Mouse (Mus musculus): ENCODE data around the gene Osbpl5. TPM values are rescaled to one million over a fixed set of nuclear protein-coding genes. Genes with fewer than 3 reads are reported as not detected.

Gene Osbpl5
- polyA plus RNA-seq, 1 experiment from 2014 or later, result 11.9 TPM

GRCm38 (mm10) chr7:143764876-143765530 is 8.2 kb upstream of the Osbpl5 start:
- 79% methylated on average over 19 of the region's 19 CpGs for WGBS

GRCm38 (mm10) chr7:143763794-143764193 is 7.0 kb upstream of the Osbpl5 start:
- no peaks in the 10 kb centered on the region for H3K36me3 ChIP-seq (replicated peaks; ENCODE audit: control insufficient read depth, insufficient read depth, low read depth, low read length)
- no peaks in the 10 kb centered on the region for H3K9me3 ChIP-seq (replicated peaks; ENCODE audit: control insufficient read depth, low read length)
- no peak overlapping the region for H3K27ac ChIP-seq (replicated peaks; ENCODE audit: low read depth, low read length)
- no peak overlapping the region for H3K4me2 ChIP-seq (ENCODE audit: low read depth, low read length)
- no peaks in the 10 kb centered on the region; the same call in 1 of the 2 replicates for H3K27me3 ChIP-seq (ENCODE audit: control insufficient read depth, insufficient read depth, low read length)
- WGBS, result 15% methylated on average over 3 of the region's 3 CpGs
- H3K4me1 ChIP-seq (ENCODE audit: control insufficient read depth, insufficient read depth, low read length), result no peaks in the 10 kb centered on the region
- no peak overlapping the region for H3K4me3 ChIP-seq (ENCODE audit: low read depth, low read length)
- DNase-seq (ENCODE audit: low spot score), result peak; percentile 60
- ATAC-seq (replicated peaks; ENCODE audit: insufficient number of reproducible peaks, low FRiP score, low TSS enrichment, low read depth), result peak; percentile 70; the same call in 1 of the 2 replicates
- H3K9ac ChIP-seq (replicated peaks; ENCODE audit: low read length), result no peak overlapping the region

More at GRCm38 (mm10) chr7:143764876-143765530, 8.2 kb upstream of the Osbpl5 start:
- Histone ChIP-seq H3K4me2 (ENCODE audit: low read depth, low read length) (no peak overlapping the region), H3K27ac (replicated peaks; ENCODE audit: low read depth, low read length) (no peak overlapping the region), H3K9me3 (replicated peaks; ENCODE audit: control insufficient read depth, low read length) (no peaks in the 10 kb centered on the region), H3K27me3 (ENCODE audit: control insufficient read depth, insufficient read depth, low read length) (no peaks in the 10 kb centered on the region; the same call in 1 of the 2 replicates), H3K9ac (replicated peaks; ENCODE audit: low read length) (no peak overlapping the region), H3K4me3 (ENCODE audit: low read depth, low read length) (no peak overlapping the region), H3K4me1 (ENCODE audit: control insufficient read depth, insufficient read depth, low read length) (no peaks in the 10 kb centered on the region), H3K36me3 (replicated peaks; ENCODE audit: control insufficient read depth, insufficient read depth, low read depth, low read length) (no peaks in the 10 kb centered on the region)
- no peak for ATAC-seq (replicated peaks; ENCODE audit: insufficient number of reproducible peaks, low FRiP score, low TSS enrichment, low read depth)
- DNase-seq (ENCODE audit: low spot score), result no peak

- 64% methylated on average over 3 of the region's 3 CpGs for WGBS
- Histone ChIP-seq H3K9ac (replicated peaks; ENCODE audit: low read length) (no peak overlapping the region), H3K27me3 (ENCODE audit: control insufficient read depth, insufficient read depth, low read length) (peaks cover 5% of the 10 kb centered on the region; the same call in 1 of the 2 replicates), H3K4me3 (ENCODE audit: low read depth, low read length) (no peak overlapping the region), H3K9me3 (replicated peaks; ENCODE audit: control insufficient read depth, low read length) (no peaks in the 10 kb centered on the region), H3K4me2 (ENCODE audit: low read depth, low read length) (no peak overlapping the region), H3K27ac (replicated peaks; ENCODE audit: low read depth, low read length) (no peak overlapping the region), H3K4me1 (ENCODE audit: control insufficient read depth, insufficient read depth, low read length) (no peaks in the 10 kb centered on the region; the same call in 1 of the 2 replicates), H3K36me3 (replicated peaks; ENCODE audit: control insufficient read depth, insufficient read depth, low read depth, low read length) (no peaks in the 10 kb centered on the region)
- no peak for ATAC-seq (replicated peaks; ENCODE audit: insufficient number of reproducible peaks, low FRiP score, low TSS enrichment, low read depth)
- DNase-seq (ENCODE audit: low spot score), result no peak
These were observed 2.2 kb upstream of the Osbpl5 start for GRCm38 (mm10) chr7:143758956-143759355.

GRCm38 (mm10) chr7:143757696-143758095 is 911 bp upstream of the Osbpl5 start:
- no peaks in the 10 kb centered on the region for H3K9me3 ChIP-seq (replicated peaks; ENCODE audit: control insufficient read depth, low read length)
- H3K9ac ChIP-seq (replicated peaks; ENCODE audit: low read length), result no peak overlapping the region
- no peaks in the 10 kb centered on the region for H3K36me3 ChIP-seq (replicated peaks; ENCODE audit: control insufficient read depth, insufficient read depth, low read depth, low read length)
- no peak overlapping the region for H3K4me3 ChIP-seq (ENCODE audit: low read depth, low read length)
- no peak for DNase-seq (ENCODE audit: low spot score)
- no peaks in the 10 kb centered on the region; the same call in 1 of the 2 replicates for H3K4me1 ChIP-seq (ENCODE audit: control insufficient read depth, insufficient read depth, low read length)
- peaks cover 5% of the 10 kb centered on the region; the same call in 1 of the 2 replicates for H3K27me3 ChIP-seq (ENCODE audit: control insufficient read depth, insufficient read depth, low read length)
- no peak overlapping the region for H3K4me2 ChIP-seq (ENCODE audit: low read depth, low read length)
- 69% methylated on average over 3 of the region's 3 CpGs for WGBS
- no peak overlapping the region for H3K27ac ChIP-seq (replicated peaks; ENCODE audit: low read depth, low read length)
- no peak for ATAC-seq (replicated peaks; ENCODE audit: insufficient number of reproducible peaks, low FRiP score, low TSS enrichment, low read depth)

GRCm38 (mm10) chr7:143757027-143757390 is 224 bp upstream of the Osbpl5 start:
- H3K27ac ChIP-seq (replicated peaks; ENCODE audit: low read depth, low read length), result no peak overlapping the region
- peak; percentile 84 for ATAC-seq (replicated peaks; ENCODE audit: insufficient number of reproducible peaks, low FRiP score, low TSS enrichment, low read depth)

GRCm38 (mm10) chr7:143755357-143756124 is 1.2 kb downstream of the Osbpl5 start:
- ATAC-seq (replicated peaks; ENCODE audit: insufficient number of reproducible peaks, low FRiP score, low TSS enrichment, low read depth) (no peak), DNase-seq (ENCODE audit: low spot score) (no peak)
- Histone ChIP-seq H3K4me1 (ENCODE audit: control insufficient read depth, insufficient read depth, low read length) (no peaks in the 10 kb centered on the region; the same call in 1 of the 2 replicates), H3K4me2 (ENCODE audit: low read depth, low read length) (no peak overlapping the region), H3K4me3 (ENCODE audit: low read depth, low read length) (no peak overlapping the region), H3K27ac (replicated peaks; ENCODE audit: low read depth, low read length) (no peak overlapping the region), H3K27me3 (ENCODE audit: control insufficient read depth, insufficient read depth, low read length) (peaks cover 5% of the 10 kb centered on the region; the same call in 1 of the 2 replicates), H3K9ac (replicated peaks; ENCODE audit: low read length) (no peak overlapping the region), H3K9me3 (replicated peaks; ENCODE audit: control insufficient read depth, low read length) (no peaks in the 10 kb centered on the region), H3K36me3 (replicated peaks; ENCODE audit: control insufficient read depth, insufficient read depth, low read depth, low read length) (no peaks in the 10 kb centered on the region)
- WGBS, result 74% methylated on average over 9 of the region's 9 CpGs

More at GRCm38 (mm10) chr7:143757027-143757390, 224 bp upstream of the Osbpl5 start:
- Histone ChIP-seq H3K9ac (replicated peaks; ENCODE audit: low read length) (peak overlapping the region; percentile 47), H3K27me3 (ENCODE audit: control insufficient read depth, insufficient read depth, low read length) (peaks cover 5% of the 10 kb centered on the region; the same call in 1 of the 2 replicates), H3K4me1 (ENCODE audit: control insufficient read depth, insufficient read depth, low read length) (no peaks in the 10 kb centered on the region; the same call in 1 of the 2 replicates), H3K4me3 (ENCODE audit: low read depth, low read length) (peak overlapping the region; percentile 29), H3K4me2 (ENCODE audit: low read depth, low read length) (peak overlapping the region; percentile 70), H3K9me3 (replicated peaks; ENCODE audit: control insufficient read depth, low read length) (no peaks in the 10 kb centered on the region), H3K36me3 (replicated peaks; ENCODE audit: control insufficient read depth, insufficient read depth, low read depth, low read length) (no peaks in the 10 kb centered on the region)
- 6% methylated on average over 15 of the region's 15 CpGs for WGBS
- peak; percentile 88 for DNase-seq (ENCODE audit: low spot score)

- peaks cover 5% of the 10 kb centered on the region; the same call in 1 of the 2 replicates for H3K27me3 ChIP-seq (ENCODE audit: control insufficient read depth, insufficient read depth, low read length)
- no peak overlapping the region for H3K4me3 ChIP-seq (ENCODE audit: low read depth, low read length)
- 50% methylated on average over 5 of the region's 5 CpGs for WGBS
- no peak overlapping the region for H3K27ac ChIP-seq (replicated peaks; ENCODE audit: low read depth, low read length)
- no peak overlapping the region for H3K4me2 ChIP-seq (ENCODE audit: low read depth, low read length)
- H3K9me3 ChIP-seq (replicated peaks; ENCODE audit: control insufficient read depth, low read length), result no peaks in the 10 kb centered on the region
- H3K36me3 ChIP-seq (replicated peaks; ENCODE audit: control insufficient read depth, insufficient read depth, low read depth, low read length), result no peaks in the 10 kb centered on the region
- H3K4me1 ChIP-seq (ENCODE audit: control insufficient read depth, insufficient read depth, low read length), result no peaks in the 10 kb centered on the region; the same call in 1 of the 2 replicates
- H3K9ac ChIP-seq (replicated peaks; ENCODE audit: low read length), result no peak overlapping the region
- peak; percentile 79 for DNase-seq (ENCODE audit: low spot score)
- no peak for ATAC-seq (replicated peaks; ENCODE audit: insufficient number of reproducible peaks, low FRiP score, low TSS enrichment, low read depth)
These were observed 2.6 kb downstream of the Osbpl5 start for GRCm38 (mm10) chr7:143753990-143754715.
